Mouse (Mus musculus) skeletal muscle tissue, adult 2 months (tissue): ENCODE results near the gene Igfbp2.

Experiments
- DNase-seq: peaks from one replicate; pipeline ENCODE4 v3.0.0-alpha.2; 2012; ENCODE audit warnings: low read depth, low spot score

The Igfbp2 gene

DNA sequence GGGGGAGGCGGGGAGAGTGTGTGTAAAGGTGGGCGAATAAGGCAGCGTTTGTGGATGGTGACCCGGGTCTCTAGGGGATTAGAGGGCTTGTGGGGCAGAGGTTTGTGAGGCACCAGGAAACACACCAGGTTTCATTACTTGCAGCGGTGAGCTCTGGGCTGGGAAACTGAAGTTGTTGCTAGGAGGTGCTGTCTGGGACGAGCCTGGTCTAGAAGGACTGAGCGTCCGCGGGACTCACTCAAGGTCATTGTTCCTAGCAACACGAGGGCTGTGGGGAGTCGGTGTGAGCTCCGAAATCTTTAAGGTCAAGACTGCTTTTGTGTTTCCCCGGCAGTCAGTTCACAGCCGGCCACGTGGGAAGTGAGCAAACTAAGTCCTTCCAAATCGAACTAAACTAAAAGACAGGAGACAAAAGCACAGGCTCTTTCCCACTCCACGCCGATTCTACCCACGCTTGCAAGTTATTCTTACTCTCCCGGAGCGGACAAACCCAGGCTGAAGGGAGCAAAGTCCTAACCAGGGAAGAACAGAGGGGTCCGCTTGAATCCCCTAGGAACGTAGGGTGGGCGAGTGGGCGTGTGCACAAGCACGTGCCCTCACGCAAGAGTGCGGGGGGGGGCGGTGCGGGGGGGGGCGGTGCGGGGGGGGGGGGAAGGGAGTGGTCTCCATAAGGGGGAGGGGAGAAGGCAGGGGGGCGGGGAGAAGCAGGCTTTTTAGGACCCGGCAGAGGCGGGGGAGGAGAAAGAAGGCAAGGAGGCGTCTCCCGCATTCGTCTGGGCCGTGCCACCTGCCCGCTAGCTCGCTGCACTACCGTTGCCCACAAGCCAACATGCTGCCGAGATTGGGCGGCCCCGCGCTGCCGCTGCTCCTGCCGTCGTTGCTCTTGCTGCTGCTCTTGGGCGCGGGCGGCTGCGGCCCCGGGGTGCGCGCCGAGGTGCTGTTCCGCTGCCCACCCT lies at the start of gene Igfbp2:
Igfbp2 (plus strand) TSS at position 753 of the 956 bp plus-strand sequence.
- no peak for DNase-seq

- DNase-seq: no peak
Observed at GRCm38 (mm10) chr1:72778789-72779188, 45.5 kb upstream of the Igfbp2 start.

DNA sequence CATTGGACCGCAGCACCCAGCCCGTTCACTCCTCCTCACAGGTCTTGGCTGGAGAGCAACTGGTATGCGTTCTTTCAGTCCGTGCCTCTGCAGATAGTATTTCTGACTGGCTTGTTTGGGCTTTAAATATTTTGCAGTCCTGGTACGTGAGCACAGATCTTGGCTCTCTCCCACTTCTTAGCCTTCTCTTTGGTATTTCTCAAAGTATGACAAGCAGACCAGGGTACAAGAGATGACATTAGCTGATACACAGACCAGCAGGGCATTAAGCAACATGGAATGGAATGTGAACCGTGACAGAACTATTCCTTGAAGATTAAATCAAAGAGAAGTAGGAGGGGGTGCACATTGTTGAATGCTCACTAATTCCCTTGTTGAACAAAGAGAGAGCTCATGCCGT lies 43.6 kb upstream of the Igfbp2 start:
- no peak for DNase-seq

GRCm38 (mm10) chr1:72783341-72783740 lies 41.0 kb upstream of the Igfbp2 start:
- DNase-seq: no peak

DNA sequence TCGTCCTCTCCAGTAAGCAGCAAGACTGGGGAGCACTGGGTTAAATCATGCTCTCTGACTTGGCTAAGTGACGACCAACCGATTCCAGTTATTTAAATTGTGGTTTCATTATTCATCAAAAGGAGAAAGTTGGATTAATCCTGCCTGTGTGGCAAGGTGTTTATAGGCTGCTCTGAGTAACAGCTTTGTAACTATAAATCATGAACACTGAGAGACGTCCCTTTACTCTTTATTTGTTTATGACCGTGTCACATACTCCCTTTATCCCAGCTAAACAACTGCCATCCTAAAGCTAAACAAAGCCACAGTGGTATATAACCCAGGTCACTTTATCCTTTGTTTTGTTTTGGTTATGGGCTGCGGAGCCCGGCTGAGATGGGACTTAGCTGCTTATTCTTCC lies 40.3 kb upstream of the Igfbp2 start:
- DNase-seq: no peak

GRCm38 (mm10) chr1:72790670-72791069 lies 33.6 kb upstream of the Igfbp2 start:
- no peak for DNase-seq

DNA sequence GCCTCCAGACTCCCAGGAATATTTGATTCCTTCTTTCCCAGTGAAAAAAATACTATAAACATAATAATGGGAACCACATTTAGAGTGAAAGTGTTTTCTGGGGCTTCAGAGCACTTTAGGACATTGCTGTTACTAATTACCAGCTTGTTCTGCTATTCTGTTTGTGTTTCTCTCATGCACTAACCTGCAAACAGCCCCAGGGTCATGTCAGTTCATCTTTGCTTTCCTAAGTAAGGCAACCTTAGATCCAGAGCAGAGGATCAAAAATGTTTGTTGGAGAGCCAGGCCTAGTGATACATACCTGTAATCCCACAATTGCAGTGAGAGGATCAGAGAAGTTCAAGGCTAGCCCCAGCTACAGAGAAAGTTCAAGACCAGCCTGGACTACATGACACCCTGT lies 32.6 kb upstream of the Igfbp2 start:
- no peak for DNase-seq

GRCm38 (mm10) chr1:72792262-72792661 lies 32.0 kb upstream of the Igfbp2 start:
- no peak for DNase-seq

- DNase-seq: no peak
Observed at GRCm38 (mm10) chr1:72793230-72793629, 31.1 kb upstream of the Igfbp2 start.

GRCm38 (mm10) chr1:72796128-72796527 lies 28.2 kb upstream of the Igfbp2 start:
- no peak for DNase-seq

DNA sequence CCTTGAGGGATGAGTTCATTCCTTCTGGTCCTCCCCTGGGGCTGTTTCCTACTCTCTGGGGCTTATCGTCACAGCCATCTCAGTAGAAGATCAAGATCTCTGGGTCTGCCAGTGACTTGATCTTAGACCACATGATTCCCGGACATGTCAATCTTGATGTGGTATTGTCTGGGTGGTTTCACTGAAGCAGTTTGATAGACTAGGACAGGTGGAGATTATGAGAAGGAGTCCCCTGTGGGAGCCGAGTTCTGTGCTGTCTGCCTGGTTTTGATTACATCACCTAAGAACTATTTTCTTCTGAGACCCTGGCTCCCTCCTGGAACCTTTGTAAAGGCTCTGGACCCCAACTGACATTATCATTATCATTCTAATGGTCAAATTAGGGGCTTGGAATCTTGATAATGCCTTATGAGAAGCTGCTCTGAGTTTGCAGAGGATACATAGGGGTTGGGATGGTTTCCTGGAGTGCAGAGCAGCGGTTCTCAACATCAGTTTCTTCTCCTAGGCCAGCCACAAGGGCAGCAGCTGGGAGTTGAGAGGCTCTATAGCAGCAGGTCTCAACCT lies 27.1 kb upstream of the Igfbp2 start:
- no peak for DNase-seq

GRCm38 (mm10) chr1:72798441-72798840 lies 25.9 kb upstream of the Igfbp2 start:
- no peak for DNase-seq

GRCm38 (mm10) chr1:72804031-72804430 lies 20.3 kb upstream of the Igfbp2 start:
- DNase-seq: no peak

GRCm38 (mm10) chr1:72805037-72805436 lies 19.3 kb upstream of the Igfbp2 start:
- DNase-seq: no peak

GRCm38 (mm10) chr1:72805476-72806043 lies 18.7 kb upstream of the Igfbp2 start:
- no peak for DNase-seq

DNA sequence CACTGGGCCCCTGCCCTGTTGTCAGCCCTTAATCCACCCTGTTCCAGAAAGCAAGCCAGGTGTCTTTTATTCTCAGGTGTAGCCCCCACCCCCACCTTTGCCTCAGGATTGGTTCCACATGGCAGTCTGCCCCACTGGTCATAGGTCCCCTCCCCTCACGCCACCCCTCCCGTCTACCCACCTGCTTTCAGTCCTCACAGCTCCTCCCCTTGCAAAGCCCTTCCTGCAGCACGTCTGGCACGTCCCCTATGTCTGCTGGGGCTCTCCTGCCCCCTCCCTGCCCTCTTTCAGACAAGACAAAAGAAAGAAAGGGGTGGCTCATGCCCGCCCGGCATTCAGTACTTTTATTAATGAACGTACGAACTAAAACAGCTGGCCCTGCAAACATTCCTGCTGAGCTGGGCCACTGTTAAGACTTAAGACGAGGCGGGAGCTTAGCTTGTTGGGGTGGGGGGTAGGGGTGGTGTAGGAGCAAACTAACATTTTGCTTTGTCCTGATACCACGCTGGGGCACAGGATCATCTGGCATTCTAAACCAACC lies 18.2 kb upstream of the Igfbp2 start:
- DNase-seq: no peak

- no peak for DNase-seq
Observed at GRCm38 (mm10) chr1:72809304-72809703, 15.0 kb upstream of the Igfbp2 start.

DNA sequence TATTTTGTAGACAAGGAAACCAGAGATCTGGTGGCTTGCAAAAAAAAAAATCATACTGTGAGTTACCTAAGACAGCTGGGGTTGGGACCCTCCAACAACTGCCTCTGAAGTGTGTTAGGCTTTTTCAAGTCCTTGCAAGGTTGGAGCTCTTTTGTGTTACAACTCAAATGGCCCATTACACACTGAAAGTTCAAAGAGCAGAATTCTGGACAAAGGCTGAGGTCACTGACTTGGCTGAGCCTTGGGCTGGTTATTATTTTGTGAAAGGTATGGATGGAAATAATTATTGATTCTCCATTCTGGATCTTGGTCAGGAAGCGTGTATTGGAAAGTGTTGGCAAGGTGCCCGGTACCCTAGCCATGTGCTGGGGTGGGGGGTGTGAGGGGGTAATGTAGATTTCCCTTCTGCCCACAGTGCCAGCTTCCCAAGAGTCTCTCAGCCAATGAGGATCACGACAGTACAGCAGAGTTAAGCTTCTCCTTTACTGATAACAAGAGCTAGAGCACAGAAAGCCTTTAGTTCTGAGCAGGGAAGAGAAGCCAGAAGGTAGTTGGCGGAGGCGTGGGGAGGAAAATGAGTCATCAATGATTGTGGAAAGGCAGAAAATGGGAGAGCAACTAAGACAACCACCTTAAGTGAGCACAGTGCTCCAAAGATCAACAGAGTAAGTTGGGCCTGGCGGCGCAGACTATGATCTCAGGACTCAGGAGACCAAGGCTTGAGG lies 14.2 kb upstream of the Igfbp2 start:
- DNase-seq: no peak

DNA sequence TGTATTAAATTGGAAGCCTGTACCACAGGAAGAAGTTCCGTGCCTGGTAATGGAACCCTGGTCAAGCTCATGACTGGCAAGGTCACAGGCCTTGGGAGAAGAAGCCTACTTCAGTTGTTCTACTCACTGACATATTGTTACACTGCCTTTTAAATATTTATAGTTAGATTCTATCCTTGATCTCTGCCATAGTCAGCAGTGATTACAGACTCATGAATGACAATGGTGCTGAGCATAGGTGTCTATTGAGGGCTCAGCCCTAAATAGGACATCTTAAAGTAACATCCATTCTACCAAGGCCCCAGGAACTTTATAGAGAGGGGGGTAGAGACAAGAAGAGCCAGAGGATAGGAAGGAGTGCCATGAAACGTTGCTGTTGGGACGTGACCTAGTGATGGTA lies 13.2 kb upstream of the Igfbp2 start:
- no peak for DNase-seq

DNA sequence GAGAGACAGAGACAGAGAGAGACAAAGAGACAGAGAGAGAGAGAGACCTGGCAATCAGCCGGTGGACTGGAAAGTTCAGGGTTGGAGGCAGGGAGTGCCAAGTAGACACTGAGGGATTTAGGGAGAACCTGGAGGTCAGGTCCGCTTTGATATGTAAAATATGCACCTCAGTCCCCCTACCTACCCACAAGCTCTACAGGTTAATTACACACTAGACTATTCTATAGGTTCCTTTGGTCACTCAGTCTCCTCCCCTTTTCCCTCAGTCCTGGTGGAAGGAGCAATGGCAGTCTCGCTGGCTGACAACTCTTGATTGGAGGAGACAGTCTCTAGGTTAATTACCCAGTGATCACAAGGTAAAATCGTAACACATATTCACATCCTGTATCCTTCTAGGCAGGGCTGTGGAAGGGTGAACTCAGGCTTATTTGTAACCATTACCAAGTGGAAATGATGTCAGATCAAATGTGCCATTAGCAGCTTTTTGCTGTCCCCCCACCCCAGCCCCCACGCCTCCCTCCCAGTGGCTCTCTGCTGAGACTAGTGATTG lies 11.1 kb upstream of the Igfbp2 start:
- no peak for DNase-seq

DNA sequence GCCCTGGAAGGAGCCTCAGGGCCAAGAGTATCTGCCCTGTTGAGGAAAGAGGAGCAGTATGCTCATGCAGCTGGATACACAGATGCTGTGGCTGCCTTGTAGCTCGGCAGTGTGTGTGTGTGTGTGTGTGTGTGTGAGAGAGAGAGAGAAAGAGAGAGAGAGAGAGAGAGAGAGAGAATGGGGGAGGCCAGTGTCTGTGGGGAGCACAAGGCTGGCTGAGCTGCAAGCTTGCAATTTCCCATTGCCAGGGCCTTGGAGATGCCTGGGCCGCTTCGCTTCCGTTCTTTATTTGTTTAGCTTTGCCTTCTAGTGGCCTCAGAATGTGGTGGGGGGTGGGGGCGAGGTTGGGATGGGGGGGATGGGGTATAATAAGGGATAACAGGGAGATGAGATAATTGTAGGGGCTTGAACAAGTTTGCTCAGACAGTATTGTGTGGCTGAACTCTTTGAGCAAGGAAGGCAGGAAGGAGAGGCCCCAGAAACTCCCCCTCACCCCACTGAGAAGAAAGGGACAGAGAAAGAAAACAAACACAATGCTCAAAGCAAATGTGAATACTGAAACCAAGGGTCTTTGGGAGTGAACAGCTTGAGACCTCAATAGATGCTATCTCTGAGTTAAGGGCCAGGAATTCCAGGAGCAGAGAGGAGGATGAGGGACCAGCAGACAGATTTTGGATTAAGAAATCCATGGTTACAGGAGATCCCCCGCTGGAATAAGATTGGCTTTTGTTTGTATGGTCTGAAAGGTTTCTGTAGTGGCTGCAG lies 10.5 kb upstream of the Igfbp2 start:
- no peak for DNase-seq
